Comparison of ENCODE assay signal across 8 mouse cellular contexts in genomic region chr3:31308906-31309305, GRCm38 (mm10). TPM values are rescaled to one million over a fixed set of nuclear protein-coding genes. Genes with fewer than 3 reads are reported as not detected.
DNase-seq lines count a peak whose midpoint lies in the region; ATAC-seq and TF ChIP-seq lines count a peak whose summit lies in the region.

No protein-coding gene starts in this region.

- no peaks in the 10 kb centered on the region for H3K36me3 ChIP-seq in G1E (replicated peaks)
- H3K36me3 ChIP-seq in liver, postnatal 0 days (replicated peaks; ENCODE audit: insufficient read depth, low read length), result no peaks in the 10 kb centered on the region

- intact Hi-C loops in heart, postnatal 36 days (cut with DNase I), result no loop called here

- ATAC-seq in G1E (ENCODE audit: extremely low read depth, insufficient number of reproducible peaks, low FRiP score, poor library complexity, severe bottlenecking), result no peak
- ATAC-seq in liver, postnatal 0 days, result no peak

- TF ChIP-seq EP300 in liver, postnatal 0 days (IDR thresholded peaks at IDR 0.05; ENCODE audit: low read depth), result no peak

- no peaks in the 10 kb centered on the region for H3K9me3 ChIP-seq in G1E (replicated peaks)
- no peaks in the 10 kb centered on the region for H3K9me3 ChIP-seq in liver, postnatal 0 days (ENCODE audit: low read length)

- DNase-seq in heart, adult 18-20 months, result peak; percentile 2 to 56
- DNase-seq in heart, adult 9 months (ENCODE audit: low spot score in 2 of 2), result no peak
- DNase-seq in G1E (ENCODE audit: low spot score), result peak; percentile 10
- DNase-seq in embryo, embryonic 10 days (ENCODE audit: low spot score), result peak; percentile 85
- DNase-seq in heart, postnatal 36 days, result peak; percentile 13 to 45
- DNase-seq in liver, postnatal 0 days, result peak; percentile 51
- peak; percentile 83 for DNase-seq in retina, embryonic 14.5 days (ENCODE audit: low spot score)
- DNase-seq in left cerebral cortex, adult 9 months (ENCODE audit: low spot score in 2 of 2), result no peak

- no peak overlapping the region for H3K4me3 ChIP-seq in G1E (ENCODE audit: low read depth, low read length)
- no peak overlapping the region for H3K4me3 ChIP-seq in liver, postnatal 0 days (ENCODE audit: low read depth, low read length)

- no peak for TF ChIP-seq CTCF in G1E (IDR thresholded peaks at IDR 0.05; ENCODE audit: low read depth, low read length)
- no peak for TF ChIP-seq CTCF in liver, postnatal 0 days (IDR thresholded peaks at IDR 0.05; ENCODE audit: low read depth)

- H3K4me1 ChIP-seq in G1E (ENCODE audit: insufficient read depth, low read depth, low read length), result no peaks in the 10 kb centered on the region
- H3K4me1 ChIP-seq in liver, postnatal 0 days (ENCODE audit: insufficient read depth), result no peaks in the 10 kb centered on the region

- H3K9ac ChIP-seq in liver, postnatal 0 days (replicated peaks), result no peak overlapping the region

- no peak overlapping the region for H3K4me2 ChIP-seq in liver, postnatal 0 days (ENCODE audit: low read depth, low read length)

- no peaks in the 10 kb centered on the region for H3K27me3 ChIP-seq in G1E (ENCODE audit: insufficient read depth, low read length)
- H3K27me3 ChIP-seq in liver, postnatal 0 days (ENCODE audit: insufficient read depth, low read length), result peaks cover 24% of the 10 kb centered on the region

- 3% methylated on average over 14 of the region's 14 CpGs for WGBS in liver, postnatal 0 days (ENCODE audit: insufficient replicate concordance)

- H3K27ac ChIP-seq in liver, postnatal 0 days (ENCODE audit: low read depth), result no peak overlapping the region

RNA-seq across cellular contexts. Expression of gene Slc7a14, which starts 1.3 kb away (rescaled TPM):
- total RNA-seq in heart, adult 18-20 months (2021), result not detected
- total RNA-seq in G1E (2014; fragmentation: Nextera tagmentation), result not detected in 2 replicates
- 0.06 and 0.11 TPM in 2 replicates for total RNA-seq in G1E (2017)
- not detected in 2 replicates for polyA plus RNA-seq in G1E (2012)
- total RNA-seq in heart, postnatal 36 days (2021), result under 1 TPM; 0.03 to 0.11 TPM
- polyA plus RNA-seq in liver, postnatal 0 days (2015; fragmentation: Nextera tagmentation; extraction: Ambion mirVana), result 0.05 TPM in 2 replicates

Comparison
In these comparisons a context has a peak if more than half of its experiments do, and no peak if none do; other contexts are left out.
1. DNase-seq: peak in heart, adult 18-20 months (2 of 2), G1E (single experiment), embryo, embryonic 10 days (single experiment), heart, postnatal 36 days (2 of 2), liver, postnatal 0 days (single experiment) and retina, embryonic 14.5 days (single experiment); none in heart, adult 9 months (0 of 2) and left cerebral cortex, adult 9 months (0 of 2).